Mouse (Mus musculus): ENCODE measurements around the gene Atf1. TPM values are rescaled to one million over a fixed set of nuclear protein-coding genes. Genes with fewer than 3 reads are reported as not detected.

Gene Atf1
- polyA plus RNA-seq, 1 experiment = 21.9 TPM

DNA sequence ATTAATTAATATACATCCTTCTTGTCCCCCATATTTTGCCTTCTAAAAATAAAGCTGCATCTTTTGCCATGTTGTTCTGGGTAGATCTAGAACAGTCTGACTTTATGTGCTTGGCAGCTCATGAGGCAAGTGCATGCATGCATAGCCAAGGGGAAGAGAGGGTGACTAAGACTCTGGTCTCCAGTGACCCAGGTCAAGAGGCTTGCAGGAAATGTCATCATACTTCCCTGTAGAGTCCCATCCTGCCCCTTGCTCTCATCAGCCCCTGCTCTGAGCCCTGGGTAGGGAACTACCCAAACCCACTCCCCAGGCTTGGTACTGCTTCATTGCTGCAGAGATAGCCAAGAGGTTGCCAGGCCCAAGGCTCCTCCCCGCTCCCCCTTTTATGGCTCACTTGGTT lies 23.0 kb upstream of the Atf1 start:
- Histone ChIP-seq H3ac (ENCODE audit: control insufficient read depth, insufficient read length) (no peak overlapping the region), H3K36me3 (ENCODE audit: control insufficient read depth, insufficient read depth) (peaks cover 18% of the 10 kb centered on the region), H3K27me3 (ENCODE audit: control insufficient read depth, insufficient read depth, insufficient read length) (no peaks in the 10 kb centered on the region), H3K79me2 (ENCODE audit: control insufficient read depth, insufficient read depth) (no peaks in the 10 kb centered on the region), H3K4me3 (no peak overlapping the region), H3K4me2 (ENCODE audit: low read depth) (no peak overlapping the region)
- TF ChIP-seq CEBPB (IDR thresholded peaks at IDR 0.05; ENCODE audit: insufficient read depth, poor library complexity, severe bottlenecking) (peak; percentile 99), E2F4 (IDR thresholded peaks at IDR 0.05; ENCODE audit: insufficient read depth) (no peak), POLR2A (IDR thresholded peaks at IDR 0.05; ENCODE audit: insufficient read length, low read depth) (peak; percentile 9), POLR2AphosphoS2 (IDR thresholded peaks at IDR 0.05; ENCODE audit: insufficient read length, low read depth) (peak; percentile 16), TCF3 (IDR thresholded peaks at IDR 0.05; ENCODE audit: insufficient read length, low read depth) (no peak), MYOG (IDR thresholded peaks at IDR 0.05; ENCODE audit: control insufficient read depth in 1 of 3, insufficient read depth in 1 of 3, insufficient read length in 2 of 3, low read depth in 2 of 3) (no peak), MAX (IDR thresholded peaks at IDR 0.05; ENCODE audit: low read depth) (peak; percentile 67)

DNA sequence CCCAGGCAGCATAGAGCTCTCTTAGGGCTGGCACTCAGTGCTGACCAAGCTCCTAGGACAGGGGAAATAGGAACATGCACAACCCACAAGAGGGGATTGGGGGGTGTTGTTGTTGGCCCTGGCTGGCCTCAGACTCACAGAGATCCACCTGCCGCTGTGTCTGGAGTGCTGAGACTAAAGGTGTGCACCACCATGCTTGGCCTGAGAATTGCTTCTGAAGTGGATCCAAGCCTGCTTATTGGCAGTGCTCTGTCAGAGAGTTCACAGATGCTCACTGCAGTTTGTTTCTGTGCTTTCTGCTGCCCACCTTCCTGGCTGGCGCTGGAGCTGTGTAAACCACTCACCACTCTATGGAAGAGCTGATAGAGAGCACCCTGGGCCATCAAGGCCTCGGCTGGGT lies 17.6 kb upstream of the Atf1 start:
- TF ChIP-seq CEBPB (IDR thresholded peaks at IDR 0.05; ENCODE audit: insufficient read depth, poor library complexity, severe bottlenecking) (no peak), SRF (IDR thresholded peaks at IDR 0.05; ENCODE audit: control insufficient read depth, insufficient read length, low read depth) (no peak), POLR2AphosphoS2 (IDR thresholded peaks at IDR 0.05; ENCODE audit: insufficient read length, low read depth) (no peak)
- Histone ChIP-seq H3K36me3 (ENCODE audit: control insufficient read depth, insufficient read depth) (peaks cover 20% of the 10 kb centered on the region), H3ac (ENCODE audit: control insufficient read depth, insufficient read length) (no peak overlapping the region), H3K27me3 (ENCODE audit: control insufficient read depth, insufficient read depth, insufficient read length) (no peaks in the 10 kb centered on the region), H3K4me2 (ENCODE audit: low read depth) (no peak overlapping the region), H3K79me2 (ENCODE audit: control insufficient read depth, insufficient read depth) (no peaks in the 10 kb centered on the region), H3K4me3 (no peak overlapping the region)

DNA sequence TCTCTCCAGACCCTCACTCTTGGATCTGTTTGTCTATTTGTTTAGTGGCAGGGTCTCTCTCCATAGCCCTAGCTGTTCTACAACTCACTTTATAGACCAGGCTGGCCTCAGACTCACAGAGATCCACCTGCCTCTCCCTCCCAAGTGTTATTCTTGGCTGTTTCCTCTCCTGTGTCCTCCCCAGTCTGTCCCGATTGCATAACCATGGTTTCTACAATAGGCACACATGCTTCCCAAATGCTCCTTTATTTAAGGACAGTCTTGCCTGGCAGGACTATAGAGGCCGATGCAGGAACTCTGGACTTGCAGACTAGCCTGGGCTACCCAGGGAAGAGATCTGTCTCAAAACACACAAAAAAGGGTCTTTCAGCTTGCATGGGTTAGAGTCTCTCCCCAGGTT lies 14.3 kb upstream of the Atf1 start:
- no peaks in the 10 kb centered on the region for H3K79me2 ChIP-seq (ENCODE audit: control insufficient read depth, insufficient read depth)
- peaks cover 29% of the 10 kb centered on the region for H3K36me3 ChIP-seq (ENCODE audit: control insufficient read depth, insufficient read depth)
- no peak overlapping the region for H3K4me2 ChIP-seq (ENCODE audit: low read depth)
- no peak for TF ChIP-seq TCF12 (IDR thresholded peaks at IDR 0.05; ENCODE audit: insufficient read depth, poor library complexity, severe bottlenecking)
- no peak for TF ChIP-seq POLR2AphosphoS2 (IDR thresholded peaks at IDR 0.05; ENCODE audit: insufficient read length, low read depth)
- no peak for TF ChIP-seq TCF3 (IDR thresholded peaks at IDR 0.05; ENCODE audit: insufficient read length, low read depth)
- no peak for TF ChIP-seq USF1 (IDR thresholded peaks at IDR 0.05; ENCODE audit: low read depth)
- no peak for TF ChIP-seq MAX (IDR thresholded peaks at IDR 0.05; ENCODE audit: low read depth)
- no peak for TF ChIP-seq MYOD1 (IDR thresholded peaks at IDR 0.05; ENCODE audit: control insufficient read depth in 1 of 3, insufficient read length in 2 of 3, low read depth in 2 of 3)
- TF ChIP-seq CEBPB (IDR thresholded peaks at IDR 0.05; ENCODE audit: insufficient read depth, poor library complexity, severe bottlenecking) = no peak
- TF ChIP-seq REST (IDR thresholded peaks at IDR 0.05; ENCODE audit: insufficient read depth, insufficient read length) = no peak
- no peak for TF ChIP-seq SRF (IDR thresholded peaks at IDR 0.05; ENCODE audit: control insufficient read depth, insufficient read length, low read depth)
- no peak for TF ChIP-seq POLR2A (IDR thresholded peaks at IDR 0.05; ENCODE audit: insufficient read length, low read depth)
- no peak for TF ChIP-seq E2F4 (IDR thresholded peaks at IDR 0.05; ENCODE audit: insufficient read depth)
- TF ChIP-seq MYOG (IDR thresholded peaks at IDR 0.05; ENCODE audit: control insufficient read depth in 1 of 3, insufficient read depth in 1 of 3, insufficient read length in 2 of 3, low read depth in 2 of 3) = no peak
- H3ac ChIP-seq (ENCODE audit: control insufficient read depth, insufficient read length) = no peak overlapping the region
- H3K27me3 ChIP-seq (ENCODE audit: control insufficient read depth, insufficient read depth, insufficient read length) = no peaks in the 10 kb centered on the region
- H3K4me3 ChIP-seq = no peak overlapping the region

DNA sequence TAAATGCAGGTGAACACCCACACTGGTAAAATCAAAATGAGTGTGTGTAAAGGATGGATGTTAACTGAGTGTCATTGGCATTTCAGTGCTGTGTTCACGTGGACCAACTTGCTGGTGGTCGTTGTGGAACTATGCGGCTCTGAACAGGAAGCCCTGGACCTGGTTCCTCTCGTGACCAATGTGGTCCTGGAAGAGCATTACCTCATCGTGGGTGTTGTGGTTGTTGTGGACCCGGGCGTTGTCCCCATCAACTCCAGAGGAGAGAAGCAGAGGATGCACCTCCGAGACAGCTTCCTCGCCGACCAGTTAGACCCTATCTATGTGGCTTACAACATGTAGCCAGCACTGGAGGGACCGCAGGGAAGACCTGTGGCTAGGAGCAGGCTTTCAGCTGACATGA lies 12.5 kb upstream of the Atf1 start:
- Histone ChIP-seq H3K79me2 (ENCODE audit: control insufficient read depth, insufficient read depth) (no peaks in the 10 kb centered on the region), H3K36me3 (ENCODE audit: control insufficient read depth, insufficient read depth) (peaks cover 29% of the 10 kb centered on the region), H3ac (ENCODE audit: control insufficient read depth, insufficient read length) (no peak overlapping the region), H3K4me3 (no peak overlapping the region), H3K4me2 (ENCODE audit: low read depth) (no peak overlapping the region), H3K27me3 (ENCODE audit: control insufficient read depth, insufficient read depth, insufficient read length) (no peaks in the 10 kb centered on the region)
- TF ChIP-seq REST (IDR thresholded peaks at IDR 0.05; ENCODE audit: insufficient read depth, insufficient read length) (no peak), CEBPB (IDR thresholded peaks at IDR 0.05; ENCODE audit: insufficient read depth, poor library complexity, severe bottlenecking) (no peak), MYOD1 (IDR thresholded peaks at IDR 0.05; ENCODE audit: control insufficient read depth in 1 of 3, insufficient read length in 2 of 3, low read depth in 2 of 3) (no peak), MYOG (IDR thresholded peaks at IDR 0.05; ENCODE audit: control insufficient read depth in 1 of 3, insufficient read depth in 1 of 3, insufficient read length in 2 of 3, low read depth in 2 of 3) (no peak), TCF3 (IDR thresholded peaks at IDR 0.05; ENCODE audit: insufficient read length, low read depth) (no peak)

DNA sequence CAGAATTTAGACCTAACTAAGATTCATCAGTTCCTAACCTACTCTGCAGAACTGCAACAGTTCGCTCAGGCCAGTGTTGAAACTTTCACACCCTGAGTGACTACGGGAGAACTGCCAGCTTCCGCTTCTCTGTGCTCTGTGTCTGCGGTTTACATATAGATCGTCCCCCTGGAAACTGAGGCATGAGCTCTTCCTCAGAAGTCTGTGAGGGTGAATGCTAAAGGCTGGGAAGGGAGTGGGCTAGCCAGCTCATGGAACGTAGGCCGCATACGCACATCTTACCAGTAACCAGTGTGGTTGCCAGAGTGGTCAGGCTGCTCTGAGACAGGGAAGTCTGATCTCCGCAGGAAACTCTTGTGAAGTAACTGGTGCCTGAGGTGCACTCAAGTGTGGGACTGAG lies 11.4 kb upstream of the Atf1 start:
- no peak overlapping the region for H3K4me3 ChIP-seq
- H3ac ChIP-seq (ENCODE audit: control insufficient read depth, insufficient read length) = no peak overlapping the region
- TF ChIP-seq MYOG (IDR thresholded peaks at IDR 0.05; ENCODE audit: control insufficient read depth in 1 of 3, insufficient read depth in 1 of 3, insufficient read length in 2 of 3, low read depth in 2 of 3) = no peak
- H3K27me3 ChIP-seq (ENCODE audit: control insufficient read depth, insufficient read depth, insufficient read length) = no peaks in the 10 kb centered on the region
- peaks cover 24% of the 10 kb centered on the region for H3K36me3 ChIP-seq (ENCODE audit: control insufficient read depth, insufficient read depth)
- H3K79me2 ChIP-seq (ENCODE audit: control insufficient read depth, insufficient read depth) = no peaks in the 10 kb centered on the region
- H3K4me2 ChIP-seq (ENCODE audit: low read depth) = no peak overlapping the region

DNA sequence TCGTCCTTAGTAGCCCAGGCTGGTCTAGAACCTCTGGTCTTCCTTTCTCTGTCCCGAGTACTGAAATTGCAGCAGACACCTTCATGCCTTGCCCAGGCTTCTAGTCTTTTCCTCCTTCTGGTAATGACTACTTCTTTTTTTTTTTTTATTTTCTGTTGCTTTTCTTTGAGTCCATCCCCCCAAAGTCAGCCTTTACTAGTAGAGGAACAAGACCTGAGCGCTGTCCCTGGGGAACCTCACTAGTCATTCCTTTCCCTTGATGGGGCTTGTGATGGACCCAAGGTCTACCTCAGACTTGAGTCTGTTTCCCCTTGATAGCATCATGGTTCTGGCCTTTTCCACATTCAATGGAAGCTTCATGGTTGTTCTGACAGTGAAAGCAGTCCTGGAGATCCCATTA lies 9.6 kb upstream of the Atf1 start:
- TF ChIP-seq USF1 (IDR thresholded peaks at IDR 0.05; ENCODE audit: low read depth) (no peak), MAX (IDR thresholded peaks at IDR 0.05; ENCODE audit: low read depth) (no peak), MYOD1 (IDR thresholded peaks at IDR 0.05; ENCODE audit: control insufficient read depth in 1 of 3, insufficient read length in 2 of 3, low read depth in 2 of 3) (no peak), TCF12 (IDR thresholded peaks at IDR 0.05; ENCODE audit: insufficient read depth, poor library complexity, severe bottlenecking) (no peak), REST (IDR thresholded peaks at IDR 0.05; ENCODE audit: insufficient read depth, insufficient read length) (no peak), SRF (IDR thresholded peaks at IDR 0.05; ENCODE audit: control insufficient read depth, insufficient read length, low read depth) (no peak), CEBPB (IDR thresholded peaks at IDR 0.05; ENCODE audit: insufficient read depth, poor library complexity, severe bottlenecking) (no peak), POLR2A (IDR thresholded peaks at IDR 0.05; ENCODE audit: insufficient read length, low read depth) (no peak), TCF3 (IDR thresholded peaks at IDR 0.05; ENCODE audit: insufficient read length, low read depth) (no peak), POLR2AphosphoS2 (IDR thresholded peaks at IDR 0.05; ENCODE audit: insufficient read length, low read depth) (no peak), E2F4 (IDR thresholded peaks at IDR 0.05; ENCODE audit: insufficient read depth) (no peak), MYOG (IDR thresholded peaks at IDR 0.05; ENCODE audit: control insufficient read depth in 1 of 3, insufficient read depth in 1 of 3, insufficient read length in 2 of 3, low read depth in 2 of 3) (no peak)
- peaks cover 13% of the 10 kb centered on the region for H3K36me3 ChIP-seq (ENCODE audit: control insufficient read depth, insufficient read depth)

More for the DNA sequence above, 9.6 kb upstream of the Atf1 start:
- no peaks in the 10 kb centered on the region for H3K79me2 ChIP-seq (ENCODE audit: control insufficient read depth, insufficient read depth)
- H3K4me3 ChIP-seq = no peak overlapping the region
- H3K27me3 ChIP-seq (ENCODE audit: control insufficient read depth, insufficient read depth, insufficient read length) = no peaks in the 10 kb centered on the region
- H3K4me2 ChIP-seq (ENCODE audit: low read depth) = no peak overlapping the region
- no peak overlapping the region for H3ac ChIP-seq (ENCODE audit: control insufficient read depth, insufficient read length)

All from myocyte (in vitro differentiated cells).